Mouse (Mus musculus): ENCODE data around the gene Lrrc38.
"Not testable (repeated sequence)": the region's sequence is repeated elsewhere in the genome, so short reads cannot be mapped to it uniquely, and the experiment has no call there.

The Lrrc38 gene

DNA sequence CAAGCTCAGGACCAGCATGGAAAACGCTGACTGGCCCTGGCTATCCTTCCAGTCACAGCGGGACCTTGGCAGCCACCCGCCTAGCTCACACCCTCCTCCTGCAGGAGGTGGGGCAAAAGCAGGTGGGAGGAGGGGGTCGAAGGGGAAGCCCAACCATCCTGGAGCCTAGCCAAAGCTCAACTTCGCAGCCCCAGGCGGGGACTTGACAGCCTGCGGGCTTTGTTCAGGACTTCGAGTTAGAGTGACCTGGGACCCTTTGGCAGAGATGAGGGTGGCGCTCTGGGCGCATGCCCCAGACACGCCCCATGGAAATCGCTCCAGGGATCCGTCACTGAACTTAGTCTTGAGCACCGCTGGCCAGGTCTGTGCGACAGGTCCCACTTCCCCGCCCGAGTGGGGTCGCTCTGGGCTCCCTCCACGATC, at the start of gene Lrrc38:
TSS of gene Lrrc38 (plus strand) at position 274 of the 423 bp plus-strand sequence.
- peak; percentile 42 for DNase-seq (ENCODE audit: low read depth, low spot score)

DNA sequence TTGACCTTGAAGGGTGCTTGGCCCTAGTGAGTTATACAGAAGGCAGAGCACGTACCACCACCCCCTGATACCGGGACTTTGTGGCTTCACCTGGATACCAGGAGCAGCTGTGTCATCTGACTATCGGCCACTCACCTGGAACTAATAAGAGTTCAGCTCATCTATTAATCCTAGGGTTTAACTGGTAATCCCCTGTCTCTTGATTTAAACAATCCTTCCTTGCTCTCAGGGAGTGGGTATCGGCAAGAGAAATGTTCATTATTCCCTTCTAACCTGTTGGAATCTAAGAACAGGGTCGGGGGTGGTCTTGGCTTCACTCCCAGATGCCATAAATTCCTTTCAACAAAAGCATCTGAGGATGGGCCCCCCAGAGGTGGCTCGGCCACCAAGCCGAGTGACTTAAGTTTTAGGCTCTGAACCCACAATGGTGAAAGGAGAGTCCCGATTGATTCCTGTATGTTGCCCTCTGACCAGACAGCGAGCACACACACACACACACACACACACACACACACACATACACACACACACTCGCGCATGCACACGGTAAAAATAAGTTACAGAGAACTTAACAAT, 49.4 kb upstream of the Lrrc38 start:
- no peak for DNase-seq (ENCODE audit: low read depth, low spot score)

DNA sequence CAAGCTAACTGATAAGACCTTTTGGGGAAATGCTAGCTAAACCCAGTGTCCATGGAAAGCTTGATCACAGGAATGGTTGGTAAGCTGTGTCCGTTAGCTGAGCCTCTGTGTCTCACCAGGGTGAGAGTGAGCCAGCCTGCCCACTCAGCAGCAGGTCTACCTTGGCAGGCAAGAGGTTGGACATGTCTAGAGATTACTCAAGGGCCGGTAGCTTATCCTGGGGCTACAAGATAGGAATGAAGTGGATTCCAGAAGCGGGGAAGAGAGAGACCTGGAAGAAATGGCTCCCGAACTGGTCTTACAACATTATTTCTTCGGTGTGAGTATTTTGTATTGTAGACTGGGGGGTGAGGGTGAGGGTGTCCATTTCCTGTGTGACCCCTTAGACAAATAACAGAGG, 48.5 kb upstream of the Lrrc38 start:
- DNase-seq (ENCODE audit: low read depth, low spot score): no peak

DNA sequence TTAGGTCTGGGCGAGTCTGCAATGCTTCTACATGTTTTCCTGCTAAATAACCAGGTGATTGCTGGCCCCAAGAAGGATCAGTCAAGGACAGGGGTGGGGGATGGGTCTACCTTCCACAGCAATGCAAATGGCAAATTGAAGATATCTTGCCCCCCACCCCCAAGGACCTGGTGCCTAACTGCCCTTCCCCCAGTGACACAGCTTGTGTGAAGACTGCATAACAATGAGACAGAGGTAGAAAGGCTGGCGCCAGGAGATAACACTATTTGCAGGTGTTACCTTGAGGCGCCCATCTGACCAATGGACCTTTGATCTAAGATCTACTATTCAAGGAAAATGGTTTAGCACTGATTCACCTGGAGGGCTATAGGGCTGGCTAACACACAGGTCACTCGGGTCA, 47.7 kb upstream of the Lrrc38 start:
- no peak for DNase-seq (ENCODE audit: low read depth, low spot score)

DNA sequence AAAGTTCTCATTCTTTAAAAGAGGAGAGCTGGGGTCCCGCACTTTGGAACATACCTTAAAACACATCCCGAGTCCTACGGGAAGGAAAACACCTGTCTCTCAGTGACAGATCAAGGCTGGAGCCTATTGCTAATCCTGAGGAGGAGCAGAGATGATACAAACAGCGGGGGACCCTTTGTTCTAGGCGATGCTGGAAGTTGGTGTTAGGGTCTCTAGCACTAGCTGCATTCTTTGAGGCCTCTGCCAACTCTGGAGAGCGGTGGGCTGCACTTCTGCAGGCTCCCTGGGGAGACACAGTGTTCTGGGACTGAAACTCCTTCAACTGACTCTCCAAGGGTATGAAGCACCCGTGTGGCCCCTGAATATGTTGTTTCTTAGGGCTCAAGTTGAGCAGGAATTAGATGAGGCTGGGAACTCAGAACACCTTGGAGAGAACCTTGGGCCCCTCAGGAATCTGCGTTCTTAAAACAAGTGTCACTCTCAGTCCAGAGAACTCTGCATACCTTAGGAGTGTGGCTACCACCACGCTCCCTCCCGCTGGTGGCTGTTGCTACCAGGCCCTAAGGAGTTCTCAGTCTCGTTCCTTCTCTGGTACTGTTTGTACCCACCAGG, 47.2 kb upstream of the Lrrc38 start:
- no peak for DNase-seq (ENCODE audit: low read depth, low spot score)

DNA sequence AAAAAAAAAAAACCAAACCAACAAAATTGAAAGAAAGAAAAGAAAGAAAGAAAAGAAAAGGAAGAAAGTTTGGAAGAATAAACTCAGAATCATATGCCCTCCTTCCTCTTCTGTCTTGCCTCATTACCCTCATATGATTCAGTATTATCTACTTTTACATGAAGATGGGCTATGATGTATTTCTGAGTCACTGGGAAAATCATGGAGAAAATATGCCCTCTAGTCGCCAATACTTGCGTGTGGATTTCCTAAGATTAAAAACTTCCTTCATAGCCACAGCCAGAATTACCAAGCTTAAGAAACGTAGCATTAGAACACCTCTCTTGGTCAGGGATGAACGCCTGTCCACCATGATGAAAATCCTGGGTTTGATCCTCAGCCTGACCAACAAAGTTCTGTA, 44.5 kb upstream of the Lrrc38 start:
- DNase-seq (ENCODE audit: low read depth, low spot score): no peak

DNA sequence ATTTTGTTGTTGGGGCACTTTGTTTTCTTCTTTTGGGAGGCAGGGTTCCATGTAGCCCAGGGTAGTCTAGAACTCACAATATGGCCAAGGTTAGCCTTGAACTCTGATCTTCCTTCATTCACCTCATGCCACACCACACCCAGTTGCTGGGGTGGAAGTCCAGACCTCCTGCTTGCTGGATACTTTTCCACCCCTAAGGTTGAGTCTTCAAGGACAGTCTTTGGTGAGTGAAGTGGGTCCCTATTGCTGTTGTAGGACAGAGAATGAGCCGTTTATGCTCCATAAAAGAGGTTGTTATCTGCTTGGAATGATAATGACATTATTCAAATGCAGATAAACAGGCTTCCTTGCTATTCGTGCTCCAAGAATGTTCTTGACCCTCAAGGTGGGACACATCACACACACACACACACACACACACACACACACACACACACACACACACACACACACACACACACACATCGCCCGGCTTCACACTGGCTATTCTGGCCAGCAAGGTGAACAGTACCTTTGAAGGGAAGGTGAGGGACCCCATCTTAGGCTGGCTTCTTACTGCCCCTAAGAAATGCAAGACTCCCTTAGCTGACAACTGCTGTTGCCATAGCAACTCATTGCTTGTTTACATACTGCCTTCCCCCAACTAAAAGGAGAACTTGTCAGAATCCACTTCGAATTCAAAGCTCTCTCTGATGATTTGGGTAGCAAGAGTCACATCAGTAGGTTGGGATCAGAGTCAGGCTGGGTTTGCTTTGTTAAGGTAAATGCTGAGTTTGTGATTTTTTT, 43.4 kb upstream of the Lrrc38 start:
- DNase-seq (ENCODE audit: low read depth, low spot score): no peak

DNA sequence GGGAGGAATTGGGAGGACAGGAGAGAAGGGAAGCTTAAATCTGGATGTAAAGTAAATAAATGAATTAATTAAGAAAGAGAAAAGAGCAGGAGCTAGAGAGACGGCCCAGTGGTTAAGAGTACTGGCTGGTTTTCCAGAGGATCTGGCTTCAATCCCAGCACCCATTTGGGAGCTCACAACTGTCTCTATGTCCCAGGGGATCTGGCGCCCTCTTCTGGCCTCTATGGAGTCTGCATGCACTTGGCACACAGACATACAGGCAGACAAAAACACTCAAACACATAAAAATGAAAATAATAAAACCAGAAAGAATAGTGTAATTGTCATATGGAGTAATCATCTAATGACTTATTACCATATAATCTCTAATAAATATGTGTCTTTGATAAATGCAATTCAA, 38.2 kb upstream of the Lrrc38 start:
- DNase-seq (ENCODE audit: low read depth, low spot score): no peak

DNA sequence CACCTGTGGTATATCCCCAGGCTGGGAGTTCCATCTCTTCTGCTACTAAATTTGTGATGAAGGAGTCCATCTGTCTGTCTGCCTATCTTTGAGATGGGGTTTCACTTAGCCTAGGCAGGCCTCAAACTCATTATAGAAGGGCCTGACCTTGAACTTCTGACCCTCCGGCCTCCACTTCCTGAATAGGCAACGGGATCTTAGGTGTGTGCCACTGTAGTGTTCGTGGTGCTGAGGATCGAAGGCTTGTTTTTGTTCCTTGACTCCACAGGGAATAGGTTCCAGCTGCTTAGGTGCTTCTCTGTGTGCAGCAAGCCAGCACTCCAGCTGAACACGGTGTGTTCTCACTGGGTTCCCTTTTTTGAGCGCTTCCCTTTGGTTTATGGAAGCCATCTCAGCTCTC, 36.3 kb upstream of the Lrrc38 start:
- DNase-seq (ENCODE audit: low read depth, low spot score): no peak

DNA sequence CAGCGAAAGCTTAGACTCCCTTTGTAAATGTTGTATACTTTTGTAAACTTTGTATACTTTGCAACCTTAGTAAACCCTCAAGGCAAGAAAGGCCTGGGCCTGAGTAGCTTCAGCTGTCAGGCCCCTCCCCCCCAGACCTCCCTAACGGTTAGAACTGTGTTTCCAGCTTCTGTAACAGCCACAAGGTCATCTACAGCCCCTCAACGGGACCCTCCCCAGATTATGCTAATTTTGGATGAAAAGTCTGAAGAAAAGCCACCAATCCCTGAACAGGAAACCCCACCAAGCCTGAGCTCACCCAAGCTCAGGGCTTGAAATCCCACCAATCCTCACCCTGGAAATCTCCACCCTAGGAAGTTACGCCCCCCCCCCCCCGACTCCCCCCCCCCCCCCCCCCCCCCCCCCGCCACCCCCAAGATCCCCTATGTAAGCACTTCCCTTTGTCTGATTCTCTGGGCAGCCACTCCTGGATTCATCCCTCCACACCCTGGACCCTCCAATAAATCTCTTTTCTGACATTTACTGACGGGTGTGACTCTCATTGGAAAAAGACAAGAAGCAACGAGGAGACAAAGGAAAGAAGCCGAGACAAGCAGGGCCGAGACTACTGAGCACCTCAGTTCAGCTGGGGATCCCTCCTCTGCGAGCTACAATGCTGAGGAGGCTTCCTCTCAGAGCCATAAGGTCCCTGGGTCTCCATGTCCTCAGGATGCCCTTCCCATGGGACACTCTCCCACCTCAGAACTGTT, 25.2 kb upstream of the Lrrc38 start:
- peak; percentile 55 for DNase-seq (ENCODE audit: low read depth, low spot score)

DNA sequence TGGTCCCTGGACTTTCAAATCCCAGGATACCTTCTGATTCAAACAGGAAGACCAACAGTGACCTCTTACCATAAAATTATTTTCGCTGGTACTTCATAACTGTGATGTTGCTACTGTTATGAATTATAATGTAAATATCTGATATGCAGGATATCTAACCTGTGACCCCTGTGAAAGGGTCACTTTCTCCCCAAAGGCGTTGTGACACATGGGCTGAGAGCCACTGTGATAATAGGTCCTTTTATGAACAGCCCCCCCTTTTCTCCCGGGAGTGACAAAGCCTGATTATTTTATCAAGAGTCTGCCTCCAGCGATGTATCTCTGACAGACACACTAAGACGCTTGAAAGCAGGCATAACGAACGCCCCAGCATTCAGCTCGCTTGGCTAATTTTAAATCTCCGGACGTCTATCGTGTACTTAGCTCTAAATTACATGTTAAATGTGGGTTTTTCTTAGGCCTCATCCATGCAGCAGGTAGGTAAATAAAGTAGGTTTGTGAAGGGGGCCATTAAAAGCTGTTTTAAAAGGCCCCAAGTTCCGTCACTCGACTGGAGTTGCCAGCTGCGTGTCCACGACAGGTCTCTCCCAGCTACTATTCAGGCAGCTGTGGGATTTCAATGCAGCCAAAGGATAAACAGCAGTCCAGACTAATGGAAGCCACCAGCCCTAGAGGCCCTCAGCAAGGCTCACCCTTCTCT, 24.5 kb upstream of the Lrrc38 start:
- DNase-seq (ENCODE audit: low read depth, low spot score): peak; percentile 51

DNA sequence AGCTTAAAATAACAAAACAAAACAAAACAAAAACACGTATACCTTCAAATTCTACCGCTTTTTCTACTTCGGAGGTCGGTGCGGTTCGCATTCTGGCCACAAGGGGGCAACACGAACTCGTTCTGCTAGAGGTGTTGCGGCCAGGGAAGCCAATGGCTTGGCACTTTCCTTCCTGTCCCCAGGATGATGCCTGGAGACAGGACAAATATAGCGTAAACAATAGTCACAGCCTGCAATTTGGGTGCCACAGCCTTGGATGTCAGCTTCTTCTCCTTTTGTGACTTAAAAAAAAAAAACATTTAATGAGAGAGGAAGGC, 24.0 kb upstream of the Lrrc38 start:
- peak; percentile 77 for DNase-seq (ENCODE audit: low read depth, low spot score)

DNA sequence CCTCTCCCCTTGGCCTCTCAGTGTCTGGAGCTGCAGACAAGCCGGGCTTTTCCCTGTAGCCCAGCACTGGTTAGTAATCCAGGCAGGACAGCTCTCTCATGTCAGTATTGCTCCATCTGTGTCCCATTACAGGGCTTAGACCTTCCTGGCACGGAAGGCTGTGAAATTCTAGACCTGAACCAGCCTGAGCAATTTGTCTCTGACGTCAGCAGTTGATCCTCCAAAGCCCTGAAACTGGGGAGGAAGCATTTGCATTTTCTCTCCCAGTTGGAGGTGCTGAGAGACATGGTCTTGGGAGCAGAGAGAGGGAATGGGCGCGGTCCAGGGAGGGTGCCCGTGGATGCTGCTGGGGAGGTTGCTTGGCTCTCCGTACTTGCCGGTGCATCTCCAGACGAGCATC, 19.0 kb upstream of the Lrrc38 start:
- DNase-seq (ENCODE audit: low read depth, low spot score): peak; percentile 84

DNA sequence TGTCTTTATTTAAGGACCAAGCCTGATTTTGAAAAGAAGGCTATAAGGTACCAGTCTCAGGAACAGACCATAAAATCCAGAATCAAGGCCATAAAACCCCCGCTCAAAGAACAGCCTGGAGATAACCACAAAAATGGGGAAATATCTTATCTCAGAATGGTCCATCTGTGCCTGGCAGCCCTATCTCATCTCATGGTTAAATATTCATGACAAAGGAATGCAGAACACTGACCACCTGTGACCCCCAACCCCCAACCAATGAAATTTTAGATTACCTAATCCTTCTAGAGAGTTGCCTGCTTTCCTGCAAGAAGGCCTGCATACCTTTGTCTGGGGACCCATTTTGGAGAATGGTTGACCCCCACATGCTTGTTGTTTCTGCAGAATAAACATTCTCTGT, 17.8 kb upstream of the Lrrc38 start:
- DNase-seq (ENCODE audit: low read depth, low spot score): no peak

DNA sequence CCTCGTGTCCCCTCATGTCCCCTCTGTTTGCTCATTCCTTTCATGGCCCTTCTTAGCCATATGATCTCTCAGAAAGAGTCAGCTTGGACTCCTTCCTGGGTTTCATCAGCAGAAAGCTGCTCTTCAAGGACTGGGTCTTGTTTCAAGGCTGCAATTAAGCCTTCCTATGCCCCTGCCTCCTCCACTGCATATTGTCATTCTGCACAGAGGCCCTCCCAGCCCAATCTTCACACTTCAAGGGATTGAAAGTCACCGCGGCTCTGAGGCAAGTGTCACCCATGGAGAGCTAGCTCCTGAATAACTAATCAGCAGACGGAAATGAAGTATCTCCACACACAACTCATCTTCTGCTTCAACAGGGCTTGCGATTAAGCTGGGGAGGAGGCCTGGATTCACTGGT, 15.4 kb upstream of the Lrrc38 start:
- DNase-seq (ENCODE audit: low read depth, low spot score): no peak

DNA sequence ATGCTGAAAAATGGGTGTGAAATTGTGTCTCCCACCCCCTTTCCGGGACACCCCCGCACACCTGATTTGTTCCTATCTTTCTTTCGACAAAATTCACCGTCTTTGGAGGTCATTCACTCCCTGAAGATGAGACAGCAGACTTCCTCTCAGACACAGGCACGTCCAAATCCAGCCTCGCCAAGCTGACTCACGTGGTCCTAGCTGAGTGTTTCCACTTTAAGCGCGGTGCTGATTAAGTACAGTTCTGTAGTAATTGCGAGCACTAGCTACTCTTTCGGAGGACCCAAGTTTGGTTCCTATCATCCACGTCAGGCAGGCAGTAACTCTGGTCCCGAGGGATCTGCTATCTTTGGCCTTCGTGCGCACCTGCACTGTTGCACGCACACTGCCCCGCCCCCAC, 14.6 kb upstream of the Lrrc38 start:
- DNase-seq (ENCODE audit: low read depth, low spot score): no peak

DNA sequence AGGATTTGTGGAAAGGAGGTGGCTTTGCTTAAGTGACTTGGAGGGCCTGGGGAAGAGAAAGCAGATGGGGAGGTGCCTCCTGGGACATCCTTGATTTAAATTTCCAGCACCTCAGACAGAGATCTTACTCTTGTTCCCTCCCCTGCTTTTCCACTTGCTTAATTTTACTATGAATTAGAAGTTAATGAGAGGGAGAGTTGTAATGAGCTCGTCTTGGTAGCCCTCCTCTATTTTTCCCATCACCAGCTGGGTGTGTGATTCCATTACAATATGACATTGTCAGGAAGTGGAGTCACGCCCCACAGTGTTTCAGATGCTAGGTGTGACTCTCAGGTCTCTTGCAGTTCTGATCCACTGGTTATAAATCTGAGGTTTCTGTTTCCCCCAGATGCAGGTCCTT, 13.5 kb upstream of the Lrrc38 start:
- DNase-seq (ENCODE audit: low read depth, low spot score): no peak

DNA sequence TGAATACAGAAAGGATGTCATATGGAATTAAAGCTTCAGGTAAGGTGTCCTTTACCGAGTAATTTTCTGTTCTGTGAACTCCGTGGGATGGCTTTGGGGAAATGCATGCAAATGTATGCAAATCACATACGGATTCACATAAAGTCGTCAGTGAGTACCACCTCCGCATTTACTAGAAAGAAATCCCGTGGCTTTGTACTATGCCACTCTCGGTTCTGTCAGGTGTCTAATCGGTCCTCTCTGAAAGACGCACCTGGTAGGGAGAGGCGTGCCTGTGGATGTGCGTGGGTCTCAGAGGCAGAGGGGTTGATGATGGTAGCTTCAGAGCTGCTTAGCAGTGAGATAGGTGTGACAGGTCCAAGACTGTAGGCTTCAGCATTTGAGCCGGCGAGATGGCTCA, 9.7 kb upstream of the Lrrc38 start:
- no peak for DNase-seq (ENCODE audit: low read depth, low spot score)

DNA sequence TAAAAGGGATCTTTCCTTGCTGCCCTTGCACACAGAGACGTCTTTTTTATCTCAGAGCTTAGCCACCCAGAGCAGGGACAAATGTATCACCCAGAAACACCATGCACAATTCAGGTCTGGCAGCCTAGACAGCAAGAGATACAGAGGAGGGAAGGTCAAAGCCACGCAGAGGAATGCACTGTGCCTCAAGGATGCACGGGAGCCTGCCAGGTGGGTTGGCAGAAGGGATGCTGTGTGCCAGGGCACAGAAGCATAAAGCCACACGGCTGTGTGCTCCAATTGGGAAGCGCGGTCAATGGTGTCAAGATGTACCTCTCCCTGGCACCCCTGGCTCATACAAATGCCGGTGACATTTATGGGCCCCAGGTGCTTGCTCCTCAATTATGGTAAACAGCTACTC, 8.1 kb upstream of the Lrrc38 start:
- DNase-seq (ENCODE audit: low read depth, low spot score): no peak

DNA sequence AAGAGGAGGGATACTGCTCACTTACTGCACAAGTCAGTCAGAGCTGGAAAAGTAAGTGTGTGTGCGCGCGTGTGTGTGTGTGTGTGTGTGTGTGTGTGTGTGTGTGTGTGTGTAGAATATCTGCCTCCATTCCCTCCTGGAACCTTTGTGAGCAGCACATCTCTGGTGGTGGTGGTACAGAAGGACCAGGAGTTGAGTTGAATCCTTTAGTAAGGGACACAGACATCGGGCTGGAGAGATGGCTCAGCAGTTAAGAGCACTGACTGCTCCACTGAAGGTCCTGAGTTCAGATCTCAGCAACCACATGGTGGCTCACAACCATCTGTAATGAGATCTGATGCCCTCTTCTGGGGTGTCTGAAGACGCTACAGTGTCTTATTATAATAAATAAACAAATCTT, 4.1 kb upstream of the Lrrc38 start:
- DNase-seq (ENCODE audit: low read depth, low spot score): not testable (repeated sequence)

DNA sequence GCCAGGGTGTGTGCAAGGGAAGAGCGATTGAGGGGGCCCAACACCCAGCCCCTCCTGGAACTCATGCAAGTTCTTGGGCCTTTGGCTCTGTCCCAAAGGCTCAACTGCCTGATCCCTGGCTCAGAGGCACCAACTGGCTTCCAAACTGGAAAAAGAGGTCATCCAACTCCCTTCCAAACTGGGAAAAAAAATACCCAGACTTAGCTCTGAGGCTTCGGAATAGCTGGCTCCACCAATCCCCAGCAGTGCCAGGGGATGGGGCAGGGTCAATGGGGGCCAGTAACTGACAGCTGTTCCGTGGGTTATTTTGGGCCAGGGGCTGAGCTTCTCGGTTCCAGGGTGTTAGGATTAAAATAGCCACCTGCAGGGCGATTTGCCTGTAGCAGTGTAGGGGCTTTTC, 879 bp upstream of the Lrrc38 start:
- DNase-seq (ENCODE audit: low read depth, low spot score): no peak

Data from mesoderm, embryonic 11.5 days (tissue).